Mouse (Mus musculus) CD8-positive naive resting alpha-beta T cell, adult 57 days (primary cell): ENCODE results near the gene Gnrhr. TPM values are rescaled to one million over a fixed set of nuclear protein-coding genes. Genes with fewer than 3 reads are reported as not detected.

Source experiments
- total RNA-seq: library from RNA; stranded (reverse); gene quantifications from one replicate; pipeline ENCODE4 v1.2.4, GENCODE M21; 2023

Gene Gnrhr
- total RNA-seq = not detected

GRCm38 (mm10) chr5:86197801-86198200 lies at the start of gene Gnrhr:
TSS of gene Gnrhr (minus strand) at chr5:86197901.

GRCm38 (mm10) chr5:86172449-86173161 lies 25.1 kb downstream of the Gnrhr start, which contains the start of gene Uba6:
TSS of gene Uba6 (minus strand) at chr5:86172803.

Other genes with a start within 250 kb of the Gnrhr start
- gene Cenpc1, start 132.3 kb downstream of the Gnrhr start, total RNA-seq = 26.9 TPM
- 56.6 TPM for gene Stap1, start 126.2 kb downstream of the Gnrhr start, total RNA-seq
- 14.5 TPM for gene Uba6, start 25.1 kb downstream of the Gnrhr start, total RNA-seq
- not detected for gene Tmprss11c, start 91.4 kb upstream of the Gnrhr start, total RNA-seq
- not detected for gene Tmprss11d, start 175.5 kb upstream of the Gnrhr start, total RNA-seq